Mouse (Mus musculus) forebrain, embryonic 14.5 days (tissue): ENCODE measurements at regions not wholly inside any gene's neighbourhood (a gene's known extent, or its start where the extent isn't known, plus 50 kb on each side); places are given as distances from the start of the nearest gene placed in this dataset.

ENCODE experiments used
- ATAC-seq: fragments of 200-750 bp; cut with Nextera tagmentation; 2 replicates; pipeline ENCODE4 v1.8.0; 2017; ENCODE audit warnings: mild to moderate bottlenecking, moderate library complexity
- DNase-seq: peaks from one replicate; pipeline ENCODE4 v3.0.0-alpha.2; 2015; ENCODE audit warnings: low spot score
- H3K27ac ChIP-seq: fragments of 300-500 bp; sonication (generic); 2 replicates; pipeline ENCODE4 v1.5.1; 2014; ENCODE audit warnings: low read depth, mild to moderate bottlenecking, control low read depth, low read length, moderate library complexity
- H3K27me3 ChIP-seq: fragments of 300-500 bp; sonication (generic); replicated peaks from 2 replicates; pipeline ENCODE4 v1.6.1; 2014; ENCODE audit warnings: low read length, control low read depth, mixed read lengths; ENCODE audit not compliant: control insufficient read depth, insufficient read depth
- H3K36me3 ChIP-seq: fragments of 300-500 bp; sonication (generic); 2 replicates; pipeline ENCODE4 v1.6.1; 2014; ENCODE audit warnings: low read length, control low read depth; ENCODE audit not compliant: control insufficient read depth, insufficient read depth
- H3K4me1 ChIP-seq: fragments of 300-500 bp; sonication (generic); 2 replicates; pipeline ENCODE4 v1.6.1; 2014; ENCODE audit warnings: antibody characterized with exemption, low read length, control low read depth; ENCODE audit not compliant: control insufficient read depth, insufficient read depth
- H3K4me2 ChIP-seq: fragments of 300-500 bp; sonication (generic); 2 replicates; pipeline ENCODE4 v1.6.1; 2014; ENCODE audit warnings: mild to moderate bottlenecking, control low read depth, low read length
- H3K4me3 ChIP-seq: fragments of 300-500 bp; sonication (generic); 2 replicates; pipeline ENCODE4 v1.5.1; 2014; ENCODE audit warnings: low read depth, low read length, control low read depth
- H3K9ac ChIP-seq: fragments of 300-500 bp; sonication (generic); 2 replicates; pipeline ENCODE4 v1.6.1; 2014; ENCODE audit warnings: mild to moderate bottlenecking, low read length, control low read depth, moderate library complexity
- H3K9me3 ChIP-seq: fragments of 300-500 bp; sonication (generic); replicated peaks from 2 replicates; pipeline ENCODE4 v1.6.1; 2016; ENCODE audit warnings: low read length, control low read depth, mixed read lengths; ENCODE audit not compliant: control insufficient read depth
- WGBS: fragments of 180-500 bp; shearing (Covaris S2); extraction: QIAGEN DNeasy Blood & Tissue Kit; methylation state at CpG from one replicate; pipeline ENCODE4 v1.1.7; 2014; 5-methylcytosine and 5-hydroxymethylcytosine counted together

- H3K4me3 ChIP-seq, result no peak overlapping the region
- ATAC-seq (no peak; the same call in 1 of the 2 replicates), DNase-seq (no peak)
- H3K27ac ChIP-seq, result no peak overlapping the region
- no peaks in the 10 kb centered on the region for H3K9me3 ChIP-seq
- no peaks in the 10 kb centered on the region for H3K27me3 ChIP-seq
- H3K9ac ChIP-seq, result no peak overlapping the region
- peaks cover 24% of the 10 kb centered on the region for H3K4me1 ChIP-seq
- H3K36me3 ChIP-seq, result no peaks in the 10 kb centered on the region
- H3K4me2 ChIP-seq, result no peak overlapping the region
- 22% methylated on average over 4 of the region's 4 CpGs for WGBS
Observed at GRCm38 (mm10) chr4:31618026-31618425, 345.9 kb upstream of the Map3k7 start.

GRCm38 (mm10) chr4:31621205-31621604 lies 342.7 kb upstream of the Map3k7 start:
- Histone ChIP-seq H3K4me1 (peaks cover 15% of the 10 kb centered on the region), H3K36me3 (no peaks in the 10 kb centered on the region), H3K4me2 (no peak overlapping the region), H3K27ac (no peak overlapping the region), H3K9me3 (no peaks in the 10 kb centered on the region), H3K9ac (no peak overlapping the region), H3K4me3 (no peak overlapping the region), H3K27me3 (no peaks in the 10 kb centered on the region)
- DNase-seq (no peak), ATAC-seq (no peak)
- 88% methylated on average over 2 of the region's 2 CpGs for WGBS

GRCm38 (mm10) chr4:31627053-31627452 lies 336.8 kb upstream of the Map3k7 start:
- Histone ChIP-seq H3K27me3 (no peaks in the 10 kb centered on the region), H3K4me3 (no peak overlapping the region), H3K4me1 (no peaks in the 10 kb centered on the region), H3K27ac (no peak overlapping the region), H3K4me2 (no peak overlapping the region), H3K36me3 (no peaks in the 10 kb centered on the region), H3K9me3 (no peaks in the 10 kb centered on the region), H3K9ac (no peak overlapping the region)
- DNase-seq (no peak), ATAC-seq (no peak)
- WGBS, result 75% methylated on average over 3 of the region's 3 CpGs

GRCm38 (mm10) chr4:31627777-31628176 lies 336.1 kb upstream of the Map3k7 start:
- no peak overlapping the region for H3K4me2 ChIP-seq
- no peaks in the 10 kb centered on the region for H3K36me3 ChIP-seq
- no peaks in the 10 kb centered on the region for H3K4me1 ChIP-seq
- DNase-seq (no peak), ATAC-seq (no peak)
- WGBS, result 94% methylated on average over 10 of the region's 10 CpGs
- no peak overlapping the region for H3K27ac ChIP-seq
- no peaks in the 10 kb centered on the region for H3K27me3 ChIP-seq
- H3K9ac ChIP-seq, result no peak overlapping the region
- H3K9me3 ChIP-seq, result no peaks in the 10 kb centered on the region
- H3K4me3 ChIP-seq, result no peak overlapping the region

GRCm38 (mm10) chr4:31638564-31638963 lies 325.3 kb upstream of the Map3k7 start:
- Histone ChIP-seq H3K9ac (no peak overlapping the region), H3K36me3 (no peaks in the 10 kb centered on the region), H3K27me3 (no peaks in the 10 kb centered on the region), H3K27ac (no peak overlapping the region), H3K9me3 (no peaks in the 10 kb centered on the region), H3K4me2 (no peak overlapping the region), H3K4me1 (peaks cover 3% of the 10 kb centered on the region; the same call in 1 of the 2 replicates), H3K4me3 (no peak overlapping the region)
- ATAC-seq, result no peak
- no peak for DNase-seq
- 96% methylated on average over 6 of the region's 6 CpGs for WGBS

- peak; percentile 86 for DNase-seq
- H3K27ac ChIP-seq, result no peak overlapping the region
- peaks cover 3% of the 10 kb centered on the region; the same call in 1 of the 2 replicates for H3K4me1 ChIP-seq
- no peaks in the 10 kb centered on the region for H3K9me3 ChIP-seq
- H3K27me3 ChIP-seq, result no peaks in the 10 kb centered on the region
- no peaks in the 10 kb centered on the region for H3K36me3 ChIP-seq
- WGBS, result 44% methylated on average over 9 of the region's 9 CpGs
- H3K9ac ChIP-seq, result no peak overlapping the region
- no peak overlapping the region for H3K4me2 ChIP-seq
- peak; percentile 94 for ATAC-seq
- no peak overlapping the region for H3K4me3 ChIP-seq
Observed at GRCm38 (mm10) chr4:31642161-31642560, 321.7 kb upstream of the Map3k7 start.

- no peak overlapping the region for H3K4me3 ChIP-seq
- H3K4me1 ChIP-seq, result peaks cover 3% of the 10 kb centered on the region; the same call in 1 of the 2 replicates
- WGBS, result 68% methylated on average over 10 of the region's 10 CpGs
- ATAC-seq (peak; percentile 51), DNase-seq (no peak)
- H3K27me3 ChIP-seq, result no peaks in the 10 kb centered on the region
- no peaks in the 10 kb centered on the region for H3K36me3 ChIP-seq
- H3K4me2 ChIP-seq, result no peak overlapping the region
- H3K27ac ChIP-seq, result no peak overlapping the region
- no peak overlapping the region for H3K9ac ChIP-seq
- no peaks in the 10 kb centered on the region for H3K9me3 ChIP-seq
Observed at GRCm38 (mm10) chr4:31642593-31643290, 321.2 kb upstream of the Map3k7 start.

GRCm38 (mm10) chr4:31648631-31649368 lies 315.1 kb upstream of the Map3k7 start:
- 92% methylated on average over 8 of the region's 8 CpGs for WGBS
- DNase-seq (no peak), ATAC-seq (no peak)
- H3K9me3 ChIP-seq, result no peaks in the 10 kb centered on the region
- H3K9ac ChIP-seq, result no peak overlapping the region
- no peaks in the 10 kb centered on the region for H3K4me1 ChIP-seq
- H3K4me2 ChIP-seq, result no peak overlapping the region
- no peaks in the 10 kb centered on the region for H3K27me3 ChIP-seq
- no peaks in the 10 kb centered on the region for H3K36me3 ChIP-seq
- H3K4me3 ChIP-seq, result no peak overlapping the region
- H3K27ac ChIP-seq, result no peak overlapping the region
